Mouse (Mus musculus): ENCODE results near the gene Unc93a2.
"Not testable (repeated sequence)": the region's sequence is repeated elsewhere in the genome, so short reads cannot be mapped to it uniquely, and the experiment has no call there.

The Unc93a2 gene

DNA sequence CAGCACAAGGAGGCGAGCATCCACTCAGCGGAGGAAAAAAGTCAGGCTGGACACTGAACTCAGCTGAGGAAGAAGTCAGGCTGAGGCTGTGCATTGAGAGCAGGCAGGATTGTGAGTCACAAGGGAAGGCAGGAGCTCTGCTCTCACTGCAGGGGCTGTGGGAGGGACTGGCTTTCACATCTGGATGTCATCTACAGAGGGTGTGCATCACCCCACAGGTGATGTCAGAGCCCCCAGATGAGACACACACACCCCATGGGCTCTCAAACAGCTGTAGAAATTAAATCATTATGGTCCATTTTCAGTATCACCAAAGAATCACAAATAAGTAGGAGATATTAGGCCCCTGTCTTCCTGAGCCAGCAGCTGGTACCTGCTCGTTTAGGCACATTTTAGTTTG lies at the start of gene Unc93a2:
Unc93a2 (minus strand) TSS at position 101 of the 400 bp plus-strand sequence.
- not testable (repeated sequence) for DNase-seq (ENCODE audit: low spot score)

- not testable (repeated sequence) for DNase-seq (ENCODE audit: low spot score)
Observed at GRCm38 (mm10) chr17:7434121-7434520, 48.9 kb upstream of the Unc93a2 start.

DNA sequence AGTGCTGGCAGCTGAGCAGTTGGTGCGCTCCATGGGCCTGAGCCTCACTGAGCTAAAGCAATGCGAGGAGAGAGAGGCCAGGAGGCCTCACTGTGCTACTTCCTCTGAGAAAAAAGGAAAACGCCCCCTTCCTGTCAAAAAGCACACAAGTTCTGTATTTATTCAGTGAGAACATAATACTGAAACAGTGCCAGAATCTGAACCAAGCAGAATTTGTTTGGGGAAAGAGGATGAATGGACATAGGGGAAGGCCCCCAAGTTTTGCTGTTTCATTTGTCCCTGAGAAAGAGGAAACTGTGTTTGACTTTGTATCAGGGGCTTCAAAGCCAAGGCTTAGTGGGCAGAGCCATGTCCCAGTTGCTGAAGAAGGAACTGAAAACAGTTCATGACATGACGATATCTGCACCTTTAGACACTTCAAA lies 45.0 kb upstream of the Unc93a2 start:
- DNase-seq (ENCODE audit: low spot score): not testable (repeated sequence)

DNA sequence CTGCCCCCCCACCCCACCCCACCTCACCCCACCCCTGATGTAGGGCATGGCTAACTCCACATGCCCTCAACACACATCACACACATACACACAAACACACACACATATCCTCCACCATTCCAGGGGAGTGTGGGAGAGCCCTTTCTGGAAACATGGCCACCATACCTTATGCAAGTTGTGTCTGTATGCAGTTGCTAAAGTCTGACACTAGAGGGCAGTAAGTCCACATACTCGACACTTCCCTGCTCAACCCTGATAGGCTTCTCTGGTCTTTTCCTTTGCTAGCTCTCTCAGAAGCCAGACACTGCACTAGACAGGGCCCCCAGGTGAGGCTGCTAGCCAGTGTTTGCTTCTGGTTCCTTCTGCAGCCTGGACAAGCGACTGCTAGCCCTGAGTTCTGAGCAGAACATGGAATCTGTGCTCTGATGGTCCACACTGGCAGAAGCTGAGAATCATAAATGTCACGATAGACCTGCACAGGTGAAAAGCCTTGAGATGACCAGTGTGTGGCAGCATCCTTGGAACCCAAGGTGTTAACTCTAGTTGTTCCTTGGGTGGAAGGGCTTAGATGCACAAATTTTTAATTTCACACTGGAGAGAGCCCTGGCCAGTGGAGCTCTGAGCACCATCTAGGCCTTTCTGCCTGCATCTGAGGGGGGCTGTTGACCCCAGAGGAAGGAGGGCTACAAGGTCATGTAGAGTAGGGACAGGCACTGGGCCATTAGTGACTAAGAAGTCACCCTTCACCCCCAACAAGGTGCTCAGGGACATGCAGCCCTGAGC lies 35.1 kb upstream of the Unc93a2 start:
- DNase-seq (ENCODE audit: low spot score): not testable (repeated sequence)

DNA sequence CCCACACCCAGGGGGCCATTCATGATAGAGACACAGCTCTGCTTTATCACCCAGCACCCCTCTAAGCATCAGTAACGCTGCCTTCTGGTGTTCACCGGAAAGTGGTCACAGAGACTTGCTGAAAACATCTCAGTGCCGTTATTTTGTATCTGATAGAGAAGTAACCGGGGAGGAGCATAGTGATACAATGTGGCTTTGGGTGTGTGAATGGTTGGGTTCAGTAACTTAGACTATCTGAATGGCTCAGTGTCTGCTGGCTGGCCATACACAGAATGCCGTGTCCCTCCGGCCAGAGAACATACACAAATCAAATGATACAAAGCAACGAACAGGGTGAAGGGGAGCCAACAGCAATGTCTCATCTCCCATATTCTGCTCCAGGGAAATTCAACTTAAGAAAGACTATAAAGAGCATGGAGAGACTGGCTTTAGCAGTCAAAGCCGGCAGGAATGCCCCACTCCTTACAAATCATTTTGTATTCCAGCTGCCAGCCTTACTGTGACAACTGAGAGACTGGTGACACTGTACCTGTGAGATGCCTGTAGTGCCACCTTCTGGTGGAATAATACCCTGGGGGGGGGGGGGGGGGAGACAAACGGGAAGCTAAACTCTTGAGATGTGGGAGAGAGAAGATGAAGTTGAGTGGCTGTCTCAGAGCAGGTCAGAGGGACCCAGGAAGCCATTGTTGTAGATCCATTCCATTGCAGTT lies 29.5 kb upstream of the Unc93a2 start:
- DNase-seq (ENCODE audit: low spot score): not testable (repeated sequence)

DNA sequence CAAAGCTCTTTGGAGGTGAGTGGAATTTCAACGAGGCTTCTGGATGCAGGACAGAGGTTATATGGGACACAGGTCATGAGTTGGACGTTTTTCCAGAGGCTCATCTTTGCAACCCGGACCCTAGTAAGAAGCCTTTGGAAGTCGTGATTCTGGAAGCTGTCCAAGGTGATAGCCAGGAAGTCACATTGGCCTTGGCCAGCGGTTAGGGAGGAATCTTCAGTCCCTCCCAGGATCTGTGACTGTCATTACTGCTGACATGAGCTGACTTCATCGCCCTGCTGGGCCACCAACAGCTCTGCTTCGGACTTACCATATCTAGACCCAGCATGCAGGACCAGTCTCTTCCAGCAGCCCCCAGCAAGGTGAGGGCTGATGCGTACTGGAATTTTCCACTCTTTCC lies 28.1 kb upstream of the Unc93a2 start:
- DNase-seq (ENCODE audit: low spot score): not testable (repeated sequence)

DNA sequence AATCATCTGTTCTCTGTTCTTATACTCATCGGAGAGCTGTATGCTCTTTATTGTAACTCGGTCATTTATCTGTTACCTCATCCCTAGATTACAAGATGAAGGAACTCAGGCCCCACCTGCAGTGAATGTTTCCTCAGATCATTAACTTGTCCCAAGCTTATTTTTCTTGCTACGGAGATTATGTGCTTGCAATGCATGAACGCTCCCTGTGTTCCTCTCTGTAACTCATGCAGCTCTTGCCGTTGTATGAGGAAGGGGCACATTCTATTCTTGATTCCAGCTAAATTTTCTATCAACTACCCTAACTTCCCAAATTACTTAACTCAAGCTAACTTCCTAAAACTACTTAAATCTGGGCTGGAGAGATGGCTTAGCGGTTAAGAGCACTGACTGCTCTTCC lies 14.5 kb upstream of the Unc93a2 start:
- not testable (repeated sequence) for DNase-seq (ENCODE audit: low spot score)

GRCm38 (mm10) chr17:7398198-7398847 lies 13.1 kb upstream of the Unc93a2 start:
- DNase-seq (ENCODE audit: low spot score): not testable (repeated sequence)

DNA sequence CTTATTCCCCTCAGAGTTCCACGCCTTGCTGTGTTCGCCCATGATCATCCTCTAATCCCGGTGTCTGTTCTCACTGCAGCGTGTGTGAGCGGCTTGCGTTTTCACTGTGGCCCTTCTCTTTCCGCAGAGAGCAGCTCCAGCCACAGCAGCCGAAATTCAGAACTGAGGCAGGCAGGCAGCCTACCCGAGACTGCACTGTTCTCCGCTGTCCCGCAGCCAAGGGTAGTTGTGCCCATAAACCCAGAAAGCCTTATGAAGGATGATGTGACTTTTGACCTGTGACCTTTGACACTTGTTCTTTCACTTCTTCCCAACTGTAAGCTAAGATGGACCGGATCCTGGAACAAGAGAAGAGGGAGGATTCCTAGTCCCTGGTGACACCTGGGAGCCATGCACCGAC lies 11.8 kb upstream of the Unc93a2 start:
- DNase-seq (ENCODE audit: low spot score): not testable (repeated sequence)

GRCm38 (mm10) chr17:7396288-7396687 lies 11.0 kb upstream of the Unc93a2 start:
- DNase-seq (ENCODE audit: low spot score): not testable (repeated sequence)

DNA sequence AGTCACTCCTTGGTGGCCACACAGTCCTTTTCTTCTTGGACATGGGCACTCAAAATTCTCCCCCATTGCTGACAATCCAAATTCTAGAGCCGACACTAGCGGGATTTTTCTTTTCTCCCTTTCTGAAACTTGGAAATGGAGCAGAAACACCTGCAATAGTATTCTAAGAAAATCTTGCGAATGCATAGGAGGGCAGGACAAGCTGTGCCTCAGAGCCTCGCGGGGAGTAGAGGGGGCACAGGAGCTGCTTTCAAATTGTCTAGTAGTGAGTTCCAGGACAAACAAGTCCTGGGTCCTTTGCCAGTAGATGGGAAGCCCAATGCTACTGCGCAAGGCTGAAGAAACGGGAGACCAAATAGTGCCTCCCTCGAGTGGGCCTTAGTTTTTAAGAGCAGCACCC lies 10.4 kb upstream of the Unc93a2 start:
- DNase-seq (ENCODE audit: low spot score): not testable (repeated sequence)

DNA sequence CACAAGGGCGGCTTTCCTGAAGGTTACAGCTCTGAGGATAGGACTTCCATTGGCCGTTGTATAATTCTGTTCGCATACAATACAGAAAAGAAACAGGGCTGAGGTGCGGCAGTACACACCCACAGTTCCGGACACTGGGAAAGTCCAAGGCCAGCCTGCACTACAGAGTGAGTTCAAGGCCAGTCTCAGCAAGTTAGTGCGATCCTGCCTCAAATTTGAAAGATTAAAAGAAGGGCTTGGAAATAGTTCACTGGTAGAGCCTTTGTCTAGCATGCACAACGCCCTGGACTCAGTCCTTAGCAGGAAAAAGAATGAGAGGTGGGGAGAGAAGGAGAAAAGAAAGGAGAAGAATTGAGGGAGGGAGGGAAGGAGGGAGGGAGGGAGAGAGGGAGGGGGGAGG lies 9.9 kb upstream of the Unc93a2 start:
- not testable (repeated sequence) for DNase-seq (ENCODE audit: low spot score)

- DNase-seq (ENCODE audit: low spot score): not testable (repeated sequence)
Observed at GRCm38 (mm10) chr17:7389898-7390297, 4.6 kb upstream of the Unc93a2 start.

DNA sequence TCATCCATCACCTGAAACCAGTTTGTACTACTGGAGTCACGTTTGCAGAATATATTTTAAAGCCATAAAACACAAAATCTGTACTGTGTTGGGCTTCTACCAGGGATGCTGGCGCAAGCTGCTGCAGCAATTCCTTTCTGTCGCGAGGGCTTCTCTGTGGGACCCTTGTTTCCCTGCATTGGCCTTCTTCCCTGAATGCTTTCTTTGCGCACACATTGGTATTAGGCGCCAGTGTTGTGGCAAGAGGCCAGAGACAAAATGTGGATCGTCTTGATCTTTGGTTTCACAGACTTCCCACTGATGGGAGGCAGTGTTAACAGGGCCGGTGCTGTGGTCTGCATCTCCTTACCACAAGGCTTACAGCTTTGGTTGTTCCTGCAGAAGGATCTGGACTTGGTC lies 3.7 kb upstream of the Unc93a2 start:
- DNase-seq (ENCODE audit: low spot score): not testable (repeated sequence)

- not testable (repeated sequence) for DNase-seq (ENCODE audit: low spot score)
Observed at GRCm38 (mm10) chr17:7388341-7388957, 3.2 kb upstream of the Unc93a2 start.

DNA sequence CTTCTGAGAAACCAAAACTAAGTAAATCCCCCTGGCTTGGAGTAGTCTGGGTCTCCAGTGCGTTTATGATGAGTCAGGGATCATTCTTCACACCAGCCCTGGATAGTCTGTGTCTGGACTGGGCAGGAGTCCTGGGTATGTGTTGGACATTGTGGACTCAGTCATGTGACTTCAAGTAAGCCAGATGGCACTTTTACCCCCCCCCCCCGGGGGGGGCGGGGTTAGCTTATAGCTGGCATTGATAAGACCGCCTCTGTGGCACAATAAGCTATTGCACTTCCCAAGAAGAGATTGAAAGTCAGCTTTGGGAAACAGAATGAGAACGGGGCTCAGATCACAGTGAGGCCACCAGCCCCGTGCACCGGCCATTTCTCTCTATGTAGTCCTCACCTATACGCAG lies 752 bp upstream of the Unc93a2 start:
- not testable (repeated sequence) for DNase-seq (ENCODE audit: low spot score)

DNA sequence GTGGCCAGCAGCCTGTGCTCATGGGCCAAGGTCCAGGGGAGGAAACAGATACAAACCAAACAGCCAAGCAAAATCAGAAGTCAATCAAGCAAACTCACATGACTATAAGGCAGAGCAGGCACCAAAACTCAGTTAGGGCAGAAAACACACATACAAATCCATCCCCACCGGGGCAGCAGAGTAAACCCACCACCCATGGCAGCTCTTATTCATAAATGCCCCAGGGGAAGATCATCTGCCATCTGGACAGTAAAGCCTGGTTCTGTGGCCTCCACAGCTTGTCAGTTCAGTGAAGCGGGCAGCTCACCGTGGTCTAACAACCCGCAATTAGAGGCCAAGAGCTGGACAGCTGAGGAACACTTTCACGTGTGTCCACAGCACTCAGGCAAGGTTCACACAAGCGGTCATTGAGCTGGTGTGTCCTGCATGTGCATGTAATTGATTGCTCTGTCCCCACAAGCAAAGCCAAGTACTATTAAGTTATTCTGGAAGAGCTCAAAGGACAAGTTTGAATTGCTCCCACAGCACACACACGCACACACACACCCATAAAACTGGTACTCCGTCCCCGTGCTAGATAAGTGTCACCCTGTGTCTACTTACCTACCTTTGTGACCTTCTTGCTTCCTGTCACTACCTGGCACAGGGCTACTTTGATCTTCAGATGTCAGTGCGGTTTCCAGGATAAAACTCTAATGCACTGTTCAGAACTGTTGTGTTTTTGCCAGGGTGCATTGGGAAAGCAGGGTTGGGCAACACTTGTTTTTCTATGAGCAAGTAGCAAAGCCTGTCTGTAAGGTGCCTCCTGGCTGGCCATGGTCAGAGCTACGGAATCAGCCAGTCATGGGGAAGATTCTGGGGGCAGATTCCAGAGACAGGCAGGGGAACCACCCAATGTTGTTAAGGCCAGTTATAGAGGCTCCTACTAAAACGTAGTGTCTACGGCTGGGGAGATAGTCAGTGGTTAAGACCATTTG lies 1.8 kb downstream of the Unc93a2 start:
- not testable (repeated sequence) for DNase-seq (ENCODE audit: low spot score)

- DNase-seq (ENCODE audit: low spot score): not testable (repeated sequence)
Observed at GRCm38 (mm10) chr17:7382711-7383110, 2.6 kb downstream of the Unc93a2 start.

DNA sequence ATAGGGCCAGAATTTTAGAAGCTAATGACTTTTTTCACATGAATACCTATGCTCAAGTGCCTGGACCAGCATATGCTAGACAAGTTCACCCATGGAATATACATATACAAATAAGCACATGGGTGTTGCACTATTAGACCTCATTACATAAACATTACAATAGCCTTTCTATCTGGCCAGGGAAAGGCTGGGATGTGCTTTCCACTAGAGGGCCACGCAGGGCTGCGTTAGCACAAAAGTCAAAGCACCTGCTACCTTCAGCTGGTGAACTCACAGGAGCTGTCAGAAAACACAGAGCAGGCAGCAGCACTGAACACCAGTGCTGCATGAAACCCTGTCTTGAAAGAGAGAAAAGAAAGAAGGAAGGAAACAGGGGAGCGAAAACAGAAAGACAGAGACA lies 7.4 kb downstream of the Unc93a2 start:
- not testable (repeated sequence) for DNase-seq (ENCODE audit: low spot score)

DNA sequence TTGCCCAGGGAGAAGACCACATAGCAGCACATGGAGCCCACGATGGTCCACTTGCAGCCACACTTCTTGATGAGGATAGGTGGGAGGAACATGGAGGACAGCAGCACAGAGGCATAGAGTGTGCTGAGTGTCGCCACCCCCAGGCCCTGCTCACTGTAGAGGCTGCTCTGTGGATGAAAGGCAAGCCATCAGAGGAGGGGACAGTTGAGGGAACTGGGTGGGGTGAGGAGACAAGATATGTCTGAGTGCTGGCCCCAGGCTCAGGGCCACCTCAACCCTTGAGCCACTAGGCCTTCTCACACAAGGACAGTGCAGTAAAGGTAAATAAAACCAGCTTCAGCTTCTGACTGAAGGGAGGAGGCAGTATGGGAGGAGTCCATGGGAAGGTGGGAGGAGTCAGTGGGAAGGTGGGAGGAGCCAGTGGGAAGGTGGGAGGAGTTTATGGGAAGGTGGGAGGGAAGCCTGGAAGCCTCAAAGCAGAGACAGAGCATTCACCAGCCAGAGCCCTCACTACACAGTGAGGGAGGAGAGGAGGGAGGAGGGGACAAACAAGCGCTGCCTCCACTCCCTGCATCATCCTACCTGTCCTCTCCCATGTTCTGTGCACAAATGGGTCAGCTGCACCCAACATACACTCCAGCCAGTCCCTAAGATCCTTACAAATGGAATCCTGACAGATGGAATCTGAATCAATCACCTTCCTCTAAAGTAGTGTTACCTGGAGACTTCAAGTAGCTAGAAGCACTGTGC lies 8.1 kb downstream of the Unc93a2 start:
- not testable (repeated sequence) for DNase-seq (ENCODE audit: low spot score)
